Mouse (Mus musculus): ENCODE results near the gene Metap2. TPM values are rescaled to one million over a fixed set of nuclear protein-coding genes. Genes with fewer than 3 reads are reported as not detected.

Gene Metap2
- polyA plus RNA-seq, 1 experiment from 2014 or later, result 165 TPM

DNA sequence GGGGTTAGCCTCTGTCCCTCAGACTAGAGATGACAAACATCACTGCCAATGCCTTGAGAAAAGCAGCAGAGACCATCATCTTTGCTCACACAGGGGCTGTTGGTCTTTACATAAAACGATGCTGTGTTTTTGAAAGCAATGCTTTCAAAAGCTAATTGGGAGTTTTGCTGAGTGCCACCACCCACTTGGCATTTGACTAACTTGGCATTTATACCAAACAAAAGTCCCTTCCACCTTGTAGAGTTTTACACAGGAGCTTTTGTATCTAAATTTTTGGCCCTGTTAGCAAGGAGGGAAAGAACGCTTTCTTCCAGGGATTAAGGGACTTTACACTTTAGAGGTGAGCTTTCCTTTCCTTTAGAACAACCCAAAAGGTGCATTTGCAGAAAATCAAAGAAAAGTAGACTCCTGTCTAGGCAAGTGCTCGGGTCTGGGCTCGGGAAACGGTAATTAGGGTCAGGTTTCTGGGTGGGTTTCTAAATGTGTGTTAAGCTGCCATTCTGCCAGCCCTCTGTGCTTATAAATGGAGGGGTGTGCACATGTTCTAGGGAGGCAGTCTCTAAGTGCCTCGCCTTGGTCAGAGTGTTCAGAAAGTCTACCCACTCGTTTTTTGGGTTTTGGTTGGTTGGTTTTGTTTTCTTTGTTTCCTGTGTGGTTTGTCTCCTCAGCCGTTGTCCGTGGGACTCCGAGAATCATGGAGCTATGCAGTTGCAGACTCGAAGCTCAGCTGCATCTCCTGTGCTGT, 18.8 kb upstream of the Metap2 start:
- Histone ChIP-seq H3K4me2 (ENCODE audit: low read depth, low read length) (no peak overlapping the region), H3K9me3 (ENCODE audit: control insufficient read depth, low read length) (no peaks in the 10 kb centered on the region), H3K4me3 (ENCODE audit: low read depth, low read length) (no peak overlapping the region), H3K36me3 (ENCODE audit: control insufficient read depth, insufficient read depth, low read length) (no peaks in the 10 kb centered on the region), H3K27me3 (ENCODE audit: control insufficient read depth, insufficient read depth, low read length) (no peaks in the 10 kb centered on the region), H3K27ac (ENCODE audit: low read depth, low read length) (no peak overlapping the region), H3K4me1 (ENCODE audit: control insufficient read depth, insufficient read depth, low read length) (no peaks in the 10 kb centered on the region), H3K9ac (replicated peaks; ENCODE audit: low read depth, low read length) (no peak overlapping the region)
- no peak for ATAC-seq (ENCODE audit: low read depth)
- 43% methylated on average over 11 of the region's 11 CpGs for WGBS

DNA sequence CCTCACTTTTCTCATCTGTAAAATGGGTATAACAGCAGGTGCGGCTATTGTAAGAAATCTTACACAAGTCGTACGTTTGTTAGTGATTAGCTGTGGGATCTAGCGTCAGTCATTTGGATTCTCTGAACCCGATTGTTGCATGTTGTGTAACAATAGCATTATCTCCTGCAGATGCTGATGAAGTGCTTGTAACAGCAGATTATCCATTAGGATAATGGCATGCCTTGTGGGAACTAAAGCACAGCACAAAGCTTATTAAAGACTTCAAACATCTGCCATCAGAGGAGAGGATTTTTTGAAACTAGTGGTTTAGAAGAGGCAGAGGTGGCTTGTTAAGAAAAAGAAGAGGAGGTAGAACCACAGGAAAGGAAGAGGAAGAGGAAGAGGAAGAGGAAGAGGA, 16.6 kb upstream of the Metap2 start:
- no peak for ATAC-seq (ENCODE audit: low read depth)
- no peaks in the 10 kb centered on the region for H3K36me3 ChIP-seq (ENCODE audit: control insufficient read depth, insufficient read depth, low read length)
- H3K4me1 ChIP-seq (ENCODE audit: control insufficient read depth, insufficient read depth, low read length), result no peaks in the 10 kb centered on the region
- no peak overlapping the region for H3K4me3 ChIP-seq (ENCODE audit: low read depth, low read length)
- no peaks in the 10 kb centered on the region for H3K27me3 ChIP-seq (ENCODE audit: control insufficient read depth, insufficient read depth, low read length)
- H3K9ac ChIP-seq (replicated peaks; ENCODE audit: low read depth, low read length), result no peak overlapping the region
- H3K4me2 ChIP-seq (ENCODE audit: low read depth, low read length), result no peak overlapping the region
- WGBS, result 80% methylated on average over 5 of the region's 5 CpGs
- no peaks in the 10 kb centered on the region for H3K9me3 ChIP-seq (ENCODE audit: control insufficient read depth, low read length)
- H3K27ac ChIP-seq (ENCODE audit: low read depth, low read length), result no peak overlapping the region

DNA sequence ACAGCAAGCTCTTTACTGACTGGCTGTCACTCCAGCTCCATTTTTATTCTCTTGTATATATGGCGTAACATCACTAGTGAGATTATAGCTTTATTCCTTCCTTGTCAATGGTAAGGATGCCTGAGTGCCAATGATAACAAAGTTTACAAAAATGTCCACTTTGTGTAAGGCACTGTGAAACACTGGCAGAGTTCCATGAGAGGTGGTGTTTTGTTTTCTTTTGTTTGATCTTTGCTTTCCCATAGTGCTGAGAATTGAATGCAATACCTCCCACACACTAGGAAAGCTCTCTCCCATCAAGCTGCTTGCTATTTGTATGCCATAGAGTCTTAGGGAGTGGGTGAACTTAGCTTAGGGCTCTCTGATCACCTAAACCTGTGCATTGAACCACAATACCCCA, 16.0 kb upstream of the Metap2 start:
- 89% methylated on average over 1 of the region's 1 CpGs for WGBS

DNA sequence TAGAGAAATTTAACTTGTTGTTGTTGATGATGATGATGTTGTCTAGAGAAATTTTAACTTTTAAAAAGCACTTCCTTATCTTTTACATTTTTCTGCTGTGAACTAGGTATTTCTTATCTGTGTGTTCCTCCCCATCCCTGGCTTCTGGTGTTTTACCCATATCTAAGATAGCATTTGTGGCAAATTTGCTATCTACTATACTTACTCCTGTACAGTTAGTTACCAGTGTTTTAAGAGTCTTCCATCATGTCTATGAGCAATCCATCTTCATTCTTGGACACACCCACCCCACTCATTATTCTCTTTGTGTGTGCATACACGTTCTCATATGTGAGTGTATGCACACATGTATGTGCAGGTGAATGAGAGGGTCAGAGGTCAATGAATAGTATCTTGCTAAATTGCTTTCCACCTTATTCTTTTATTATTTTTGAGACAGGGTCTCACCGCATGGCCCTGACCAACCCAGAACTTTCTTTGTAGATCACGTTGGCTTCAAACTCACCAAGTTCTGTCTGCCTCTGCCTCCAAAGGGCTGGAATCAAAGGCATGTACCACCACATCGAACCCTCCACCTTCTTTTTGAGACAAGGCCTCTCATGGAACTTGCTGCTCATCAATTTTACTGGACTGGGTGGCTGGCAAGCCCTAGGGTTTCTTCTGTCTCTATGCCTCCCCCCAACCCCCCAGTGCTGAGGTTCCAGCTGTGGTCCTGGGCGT, 15.4 kb upstream of the Metap2 start:
- Histone ChIP-seq H3K9ac (replicated peaks; ENCODE audit: low read depth, low read length) (no peak overlapping the region), H3K27ac (ENCODE audit: low read depth, low read length) (no peak overlapping the region), H3K4me1 (ENCODE audit: control insufficient read depth, insufficient read depth, low read length) (no peaks in the 10 kb centered on the region), H3K4me2 (ENCODE audit: low read depth, low read length) (no peak overlapping the region), H3K9me3 (ENCODE audit: control insufficient read depth, low read length) (no peaks in the 10 kb centered on the region), H3K4me3 (ENCODE audit: low read depth, low read length) (no peak overlapping the region), H3K36me3 (ENCODE audit: control insufficient read depth, insufficient read depth, low read length) (no peaks in the 10 kb centered on the region), H3K27me3 (ENCODE audit: control insufficient read depth, insufficient read depth, low read length) (no peaks in the 10 kb centered on the region)
- WGBS, result 84% methylated on average over 5 of the region's 5 CpGs
- no peak for ATAC-seq (ENCODE audit: low read depth)

More for the DNA sequence above, 16.0 kb upstream of the Metap2 start:
- H3K4me2 ChIP-seq (ENCODE audit: low read depth, low read length), result no peak overlapping the region
- no peak for ATAC-seq (ENCODE audit: low read depth)
- no peak overlapping the region for H3K27ac ChIP-seq (ENCODE audit: low read depth, low read length)
- H3K4me1 ChIP-seq (ENCODE audit: control insufficient read depth, insufficient read depth, low read length), result no peaks in the 10 kb centered on the region
- H3K9me3 ChIP-seq (ENCODE audit: control insufficient read depth, low read length), result no peaks in the 10 kb centered on the region
- no peaks in the 10 kb centered on the region for H3K27me3 ChIP-seq (ENCODE audit: control insufficient read depth, insufficient read depth, low read length)
- no peak overlapping the region for H3K9ac ChIP-seq (replicated peaks; ENCODE audit: low read depth, low read length)
- H3K36me3 ChIP-seq (ENCODE audit: control insufficient read depth, insufficient read depth, low read length), result no peaks in the 10 kb centered on the region
- no peak overlapping the region for H3K4me3 ChIP-seq (ENCODE audit: low read depth, low read length)

DNA sequence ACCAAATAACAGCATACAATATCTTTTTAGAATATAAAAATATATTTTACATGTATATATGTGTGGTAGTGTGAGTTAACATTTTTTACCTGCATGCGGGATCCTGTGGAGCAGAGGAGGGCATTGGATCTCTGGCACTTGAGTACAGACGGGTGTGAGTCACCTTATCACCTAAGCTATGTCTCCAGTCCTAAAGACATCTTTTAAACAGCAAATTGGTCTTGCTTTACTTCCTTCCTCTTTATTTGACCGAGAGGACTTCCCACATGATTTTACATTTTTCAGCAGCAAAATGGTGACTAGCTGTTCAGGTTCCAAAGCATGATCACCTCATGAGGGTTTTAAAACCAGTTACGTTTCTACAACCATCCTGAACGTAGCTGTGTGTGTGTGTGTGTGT, 14.4 kb upstream of the Metap2 start:
- H3K9me3 ChIP-seq (ENCODE audit: control insufficient read depth, low read length), result no peaks in the 10 kb centered on the region
- H3K27ac ChIP-seq (ENCODE audit: low read depth, low read length), result no peak overlapping the region
- no peaks in the 10 kb centered on the region for H3K4me1 ChIP-seq (ENCODE audit: control insufficient read depth, insufficient read depth, low read length)
- ATAC-seq (ENCODE audit: low read depth), result no peak
- no peak overlapping the region for H3K4me3 ChIP-seq (ENCODE audit: low read depth, low read length)
- H3K9ac ChIP-seq (replicated peaks; ENCODE audit: low read depth, low read length), result no peak overlapping the region
- WGBS, result 86% methylated on average over 5 of the region's 5 CpGs
- no peaks in the 10 kb centered on the region for H3K27me3 ChIP-seq (ENCODE audit: control insufficient read depth, insufficient read depth, low read length)
- H3K4me2 ChIP-seq (ENCODE audit: low read depth, low read length), result no peak overlapping the region
- H3K36me3 ChIP-seq (ENCODE audit: control insufficient read depth, insufficient read depth, low read length), result no peaks in the 10 kb centered on the region

DNA sequence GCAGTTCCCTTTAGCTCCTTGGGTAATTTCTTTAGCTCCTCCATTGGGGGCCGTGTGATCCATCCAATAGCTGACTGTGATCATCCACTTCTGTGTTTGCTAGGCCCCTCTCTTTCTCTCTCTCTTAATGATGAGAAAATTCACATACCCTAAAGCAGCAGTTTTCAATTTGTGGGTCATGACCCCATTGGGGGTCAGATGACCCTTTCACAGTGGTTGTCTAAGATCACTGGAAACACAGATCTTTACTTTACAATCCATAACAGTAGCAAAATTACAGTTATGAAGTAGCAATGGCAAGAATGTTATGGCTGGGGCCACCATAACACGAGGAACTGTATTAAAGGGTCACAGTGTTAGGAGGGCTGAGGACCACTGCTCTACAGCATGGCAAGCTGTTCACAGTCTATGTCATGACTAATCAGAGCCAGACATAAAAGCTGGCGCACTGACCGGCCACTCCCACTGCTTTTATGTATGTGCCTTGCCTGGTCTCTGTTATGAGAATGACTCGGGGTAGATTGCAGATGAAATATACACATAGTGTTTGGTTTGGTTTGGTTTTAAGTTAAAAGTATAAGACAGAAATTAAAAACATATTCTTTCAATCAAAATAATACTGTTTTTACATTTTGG, 13.0 kb upstream of the Metap2 start:
- Histone ChIP-seq H3K27ac (ENCODE audit: low read depth, low read length) (no peak overlapping the region), H3K27me3 (ENCODE audit: control insufficient read depth, insufficient read depth, low read length) (no peaks in the 10 kb centered on the region), H3K4me1 (ENCODE audit: control insufficient read depth, insufficient read depth, low read length) (no peaks in the 10 kb centered on the region), H3K9me3 (ENCODE audit: control insufficient read depth, low read length) (no peaks in the 10 kb centered on the region), H3K36me3 (ENCODE audit: control insufficient read depth, insufficient read depth, low read length) (no peaks in the 10 kb centered on the region), H3K4me3 (ENCODE audit: low read depth, low read length) (no peak overlapping the region), H3K9ac (replicated peaks; ENCODE audit: low read depth, low read length) (no peak overlapping the region), H3K4me2 (ENCODE audit: low read depth, low read length) (no peak overlapping the region)
- 80% methylated on average over 5 of the region's 5 CpGs for whole genome bisulfite sequencing
- ATAC-seq (ENCODE audit: low read depth), result no peak

DNA sequence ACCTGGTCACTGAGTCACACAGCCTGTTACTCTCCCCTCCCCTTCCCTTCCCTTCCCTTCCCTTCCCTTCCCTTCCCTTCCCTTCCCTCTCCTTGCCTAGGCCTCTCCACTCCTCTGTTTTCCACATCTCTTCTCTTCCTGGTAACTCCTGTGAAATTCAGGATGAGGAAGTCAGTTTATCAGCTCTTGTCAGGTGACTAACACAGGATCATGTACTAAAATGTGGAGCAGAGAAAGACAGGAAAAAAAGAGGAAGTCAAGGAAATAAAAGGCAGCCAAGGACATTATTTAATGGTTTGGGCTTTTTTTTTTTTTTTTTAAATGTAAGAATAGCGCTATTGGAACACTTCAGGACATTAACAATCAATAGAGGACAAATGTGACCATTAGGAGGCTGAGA, 12.1 kb upstream of the Metap2 start:
- WGBS, result 100% methylated on average over 1 of the region's 1 CpGs
- Histone ChIP-seq H3K9ac (replicated peaks; ENCODE audit: low read depth, low read length) (no peak overlapping the region), H3K9me3 (ENCODE audit: control insufficient read depth, low read length) (no peaks in the 10 kb centered on the region), H3K36me3 (ENCODE audit: control insufficient read depth, insufficient read depth, low read length) (no peaks in the 10 kb centered on the region), H3K4me2 (ENCODE audit: low read depth, low read length) (no peak overlapping the region), H3K27me3 (ENCODE audit: control insufficient read depth, insufficient read depth, low read length) (no peaks in the 10 kb centered on the region), H3K4me3 (ENCODE audit: low read depth, low read length) (no peak overlapping the region), H3K27ac (ENCODE audit: low read depth, low read length) (no peak overlapping the region), H3K4me1 (ENCODE audit: control insufficient read depth, insufficient read depth, low read length) (no peaks in the 10 kb centered on the region)
- no peak for ATAC-seq (ENCODE audit: low read depth)

DNA sequence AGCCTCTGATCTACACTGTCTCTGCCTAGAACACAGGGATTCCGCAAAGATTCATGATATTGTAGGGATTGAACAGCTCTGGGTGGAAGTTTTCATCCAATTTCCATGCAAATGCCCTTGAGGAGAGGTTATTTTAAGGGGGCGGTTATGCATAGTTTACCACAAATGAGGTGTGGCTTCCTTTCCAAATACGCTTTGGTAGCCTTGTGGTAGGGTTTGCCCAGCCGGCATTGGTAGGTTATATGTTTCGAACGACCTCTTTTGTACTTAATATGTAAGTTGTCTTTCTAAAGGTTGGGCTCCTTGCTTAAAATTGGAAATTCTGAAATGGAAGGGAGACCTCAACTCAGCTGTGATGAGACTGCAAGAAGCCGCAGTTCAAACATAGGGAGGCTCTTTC, 11.6 kb upstream of the Metap2 start:
- H3K27me3 ChIP-seq (ENCODE audit: control insufficient read depth, insufficient read depth, low read length), result no peaks in the 10 kb centered on the region
- no peak overlapping the region for H3K27ac ChIP-seq (ENCODE audit: low read depth, low read length)
- no peaks in the 10 kb centered on the region for H3K9me3 ChIP-seq (ENCODE audit: control insufficient read depth, low read length)
- H3K4me1 ChIP-seq (ENCODE audit: control insufficient read depth, insufficient read depth, low read length), result no peaks in the 10 kb centered on the region
- 97% methylated on average over 7 of the region's 7 CpGs for WGBS
- no peak overlapping the region for H3K4me2 ChIP-seq (ENCODE audit: low read depth, low read length)
- no peak overlapping the region for H3K4me3 ChIP-seq (ENCODE audit: low read depth, low read length)
- H3K9ac ChIP-seq (replicated peaks; ENCODE audit: low read depth, low read length), result no peak overlapping the region
- ATAC-seq (ENCODE audit: low read depth), result no peak
- H3K36me3 ChIP-seq (ENCODE audit: control insufficient read depth, insufficient read depth, low read length), result no peaks in the 10 kb centered on the region

DNA sequence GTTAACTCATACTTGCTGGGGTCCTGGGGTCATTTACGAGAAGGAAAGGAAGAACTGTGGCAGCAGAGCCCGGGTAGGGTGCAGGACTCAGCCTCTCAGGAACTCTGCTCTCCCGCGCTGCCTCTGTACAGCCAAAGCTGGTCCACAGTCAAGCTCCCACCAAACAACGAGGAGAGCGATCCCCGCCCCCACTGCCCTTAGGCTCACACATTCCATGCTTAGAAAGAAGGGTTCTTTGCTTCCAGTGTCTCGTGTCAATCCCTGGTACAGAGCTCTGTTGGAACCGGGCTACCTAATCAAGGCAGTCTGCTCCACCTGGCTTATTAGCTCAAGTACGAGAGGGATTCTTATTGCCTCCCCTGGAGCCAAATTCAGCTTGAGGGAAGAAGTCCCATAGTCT, 10.5 kb upstream of the Metap2 start:
- no peaks in the 10 kb centered on the region for H3K9me3 ChIP-seq (ENCODE audit: control insufficient read depth, low read length)
- 61% methylated on average over 10 of the region's 10 CpGs for WGBS

More for the DNA sequence above, 10.5 kb upstream of the Metap2 start:
- ATAC-seq (ENCODE audit: low read depth), result no peak
- H3K4me3 ChIP-seq (ENCODE audit: low read depth, low read length), result no peak overlapping the region
- H3K4me2 ChIP-seq (ENCODE audit: low read depth, low read length), result no peak overlapping the region
- H3K36me3 ChIP-seq (ENCODE audit: control insufficient read depth, insufficient read depth, low read length), result no peaks in the 10 kb centered on the region
- H3K27ac ChIP-seq (ENCODE audit: low read depth, low read length), result no peak overlapping the region
- no peaks in the 10 kb centered on the region for H3K27me3 ChIP-seq (ENCODE audit: control insufficient read depth, insufficient read depth, low read length)
- H3K4me1 ChIP-seq (ENCODE audit: control insufficient read depth, insufficient read depth, low read length), result no peaks in the 10 kb centered on the region
- H3K9ac ChIP-seq (replicated peaks; ENCODE audit: low read depth, low read length), result no peak overlapping the region
